Mouse (Mus musculus): Measurements from ENCODE around the gene Tnrc6b.

- TF ChIP-seq POLR2A (IDR thresholded peaks at IDR 0.05; ENCODE audit: low read depth, low read length) (no peak), CTCF (IDR thresholded peaks at IDR 0.05; ENCODE audit: extremely low read depth, insufficient read length, insufficient replicate concordance, low read depth, low read length) (no peak)
Observed at GRCm38 (mm10) chr15:80979611-80980010, 268.5 kb downstream of the Tnrc6b start.
